Mouse (Mus musculus) cortical plate, adult 2 months (tissue): ENCODE measurements around the gene Myoc.

ENCODE experiments used
- CTCF ChIP-seq: fragments of 200-500 bp; IDR thresholded peaks from 2 replicates; pipeline ENCODE4 v1.5.1; 2011; ENCODE audit warnings: mild to moderate bottlenecking, control low read depth, low read length; ENCODE audit not compliant: insufficient read depth; ENCODE audit errors: extremely low read depth
- POLR2A ChIP-seq: fragments of 200-500 bp; IDR thresholded peaks from 2 replicates; pipeline ENCODE4 v1.6.1; 2011; ENCODE audit warnings: mild to moderate bottlenecking, low read length, control low read depth; ENCODE audit not compliant: insufficient read depth; ENCODE audit errors: extremely low read depth

DNA sequence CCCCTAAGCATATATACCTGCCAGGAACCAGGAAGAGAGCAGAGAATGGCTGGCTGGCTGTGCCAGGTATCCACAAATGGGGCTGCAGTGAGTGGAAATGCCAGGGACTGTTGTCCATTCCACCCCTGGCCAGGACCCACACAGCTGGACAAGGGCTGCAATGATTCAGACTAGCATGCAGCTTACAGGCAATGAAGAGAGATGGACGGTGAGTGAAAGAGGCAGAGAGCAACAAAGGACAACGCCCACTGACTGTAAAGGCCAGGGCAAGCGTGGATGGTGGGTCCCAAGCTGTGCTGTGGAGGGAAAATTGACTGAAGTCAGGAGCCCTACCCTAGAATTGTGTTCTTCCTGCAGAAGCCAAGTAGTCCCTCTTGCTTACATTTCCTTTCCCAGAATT, 2.4 kb upstream of the Myoc start:
- TF ChIP-seq CTCF (no peak), POLR2A (no peak)
